Mouse (Mus musculus) R1 (cell line): ENCODE data around the gene Atp6v0d1.

Source experiments
- DNase-seq: peaks from one replicate; pipeline ENCODE4 v3.0.0-alpha.2; 2018; ENCODE audit warnings: low read depth, low spot score

Atp6v0d1 gene

DNA sequence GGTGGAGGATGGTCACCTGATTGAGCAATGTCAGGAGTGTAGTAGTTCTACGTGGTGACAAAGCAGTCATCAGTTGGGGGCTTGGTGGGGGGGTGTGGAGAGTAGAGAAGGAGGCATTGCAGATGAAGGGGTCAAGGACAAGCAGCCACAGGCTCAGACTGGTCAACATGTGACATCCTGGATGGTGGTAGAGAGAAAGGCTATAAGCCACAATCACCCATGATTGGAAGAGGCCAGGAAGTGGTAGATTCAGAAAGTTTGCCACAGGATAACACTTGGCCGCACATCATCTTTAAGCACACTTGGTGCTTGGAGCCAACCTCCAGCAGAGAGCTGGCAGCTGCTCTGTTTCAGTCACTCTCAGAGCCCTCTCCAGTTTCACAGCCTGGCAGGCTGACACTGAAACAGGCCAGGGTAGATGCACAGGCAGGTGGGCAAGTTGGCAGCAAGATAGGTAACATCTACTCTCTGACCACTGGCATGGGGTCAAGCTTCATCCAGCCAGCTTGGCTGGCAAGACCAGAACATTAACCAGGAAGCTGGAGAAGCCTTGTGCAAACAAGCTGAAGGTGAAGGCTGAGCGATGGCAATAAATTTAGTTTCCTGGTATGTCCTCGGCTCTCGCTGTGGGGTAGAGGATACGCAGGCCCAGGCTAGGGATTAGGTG lies 28.7 kb downstream of the Atp6v0d1 start:
- no peak for DNase-seq

DNA sequence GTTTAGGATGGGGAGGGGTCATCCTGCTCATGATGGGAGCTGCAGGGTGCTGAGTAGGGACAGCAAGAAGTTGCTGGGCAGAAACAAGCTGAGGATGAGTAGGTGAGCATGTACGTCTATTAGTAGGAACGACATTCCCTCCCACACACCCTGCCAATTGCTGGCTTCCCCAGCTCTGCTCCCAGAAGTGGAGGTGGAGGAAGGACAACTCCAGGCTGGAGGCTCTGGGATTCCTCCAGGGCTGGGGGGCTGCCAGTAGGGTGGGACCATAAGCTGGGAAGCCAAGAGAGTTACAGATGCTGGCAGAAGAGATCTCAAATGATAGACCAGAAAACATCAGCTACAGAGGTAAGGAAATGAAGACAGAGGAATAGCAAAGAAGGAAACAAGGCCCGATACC lies 29.3 kb downstream of the Atp6v0d1 start:
- DNase-seq: no peak

DNA sequence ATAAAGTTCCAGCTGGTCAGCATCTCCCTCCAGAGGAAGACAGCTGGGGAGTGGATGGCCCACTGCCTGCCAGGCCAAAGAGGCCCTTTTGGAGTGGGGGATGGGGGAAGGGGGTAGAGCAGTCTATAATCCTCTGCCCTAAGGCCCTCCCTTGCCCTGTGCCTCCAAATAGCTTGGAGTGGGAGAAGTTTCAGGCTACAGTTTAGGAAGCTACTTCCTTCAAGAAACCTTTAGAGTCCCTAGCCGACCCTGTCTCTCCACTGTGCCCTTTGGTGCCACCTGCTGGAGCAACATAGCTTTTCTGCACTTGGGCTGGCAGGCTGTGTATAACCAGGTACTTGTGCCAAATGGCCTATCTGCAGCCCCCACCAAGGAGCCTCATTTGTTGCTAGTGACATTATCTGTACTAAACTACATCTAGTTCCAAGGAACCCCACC lies 31.9 kb downstream of the Atp6v0d1 start:
- peak; percentile 67 for DNase-seq

DNA sequence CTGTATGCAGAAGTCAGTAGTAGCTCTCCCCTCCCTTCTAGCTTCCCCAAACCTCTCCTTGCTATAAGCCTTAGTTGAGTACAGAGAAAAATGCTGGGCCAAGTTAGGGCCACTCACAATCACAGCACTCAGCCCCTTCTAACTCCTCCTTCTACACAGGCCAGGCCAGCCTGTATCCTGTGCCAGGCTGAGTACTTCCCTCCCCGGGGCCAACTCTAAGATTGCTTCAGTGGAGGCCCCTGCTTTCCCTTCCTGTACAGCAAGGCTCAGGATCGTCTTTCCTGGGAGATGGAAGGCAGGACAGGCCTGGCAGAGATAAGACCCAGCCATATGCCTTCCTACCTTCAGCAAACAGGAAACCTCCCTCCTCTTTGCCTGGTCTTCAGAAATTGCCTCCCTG lies 32.4 kb downstream of the Atp6v0d1 start:
- DNase-seq: no peak

DNA sequence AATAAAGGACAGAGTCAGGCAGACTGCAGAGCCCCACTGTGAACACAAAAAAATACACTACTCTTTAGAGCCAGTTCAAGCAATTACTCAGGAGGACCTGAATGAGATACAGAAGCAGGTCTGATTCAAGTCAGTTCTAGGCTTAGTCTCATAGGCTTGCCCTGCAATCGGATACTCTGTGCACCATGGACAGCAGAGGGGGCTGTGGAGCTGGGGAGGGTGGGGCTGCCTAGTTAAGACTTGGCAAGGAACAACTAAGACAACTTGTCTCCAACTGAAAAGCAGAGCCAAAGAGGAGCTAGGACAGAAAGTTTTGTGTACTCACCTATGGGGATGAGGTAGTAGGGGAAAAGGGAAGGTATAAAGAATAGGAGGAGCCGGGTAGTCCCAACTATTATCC lies 34.1 kb downstream of the Atp6v0d1 start:
- DNase-seq: peak; percentile 56

DNA sequence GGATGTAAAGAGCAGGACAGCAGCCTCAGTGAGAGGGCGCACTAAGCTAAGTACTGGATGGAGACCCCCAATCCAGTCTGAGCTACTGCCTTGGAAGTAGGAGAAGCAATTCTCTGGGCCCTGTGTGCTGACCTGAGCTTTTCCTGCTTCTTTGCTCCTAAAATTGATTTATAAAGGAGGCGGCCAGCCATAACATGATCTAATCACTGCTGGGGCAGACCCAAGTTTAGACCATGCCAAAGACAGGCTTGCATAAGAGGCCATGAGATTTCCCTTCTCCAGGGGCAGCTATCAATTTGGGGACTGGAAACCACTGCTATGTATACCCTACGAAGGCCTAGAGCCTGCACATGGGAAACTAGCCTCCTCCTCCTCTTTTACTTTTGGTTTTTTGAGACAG lies 36.6 kb downstream of the Atp6v0d1 start:
- DNase-seq: no peak

DNA sequence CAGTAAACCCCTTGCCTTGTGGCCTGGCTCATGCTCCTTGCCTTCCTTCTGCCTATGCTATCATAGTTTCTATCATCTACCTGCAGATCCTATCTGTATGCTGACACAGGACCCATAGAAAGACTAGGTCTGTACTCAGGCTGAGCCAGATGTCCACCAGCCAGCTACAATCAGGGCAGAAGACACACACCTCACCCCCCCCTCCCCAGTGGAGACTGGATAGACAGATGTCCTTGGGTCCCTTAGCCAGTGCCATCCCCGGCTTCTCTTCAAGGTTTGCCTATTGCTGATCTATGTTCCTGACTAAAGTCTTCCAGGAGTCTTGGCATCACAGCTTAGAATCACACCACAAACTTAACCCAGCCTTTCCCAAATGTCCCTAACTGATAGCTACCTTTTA lies 37.6 kb downstream of the Atp6v0d1 start:
- no peak for DNase-seq

DNA sequence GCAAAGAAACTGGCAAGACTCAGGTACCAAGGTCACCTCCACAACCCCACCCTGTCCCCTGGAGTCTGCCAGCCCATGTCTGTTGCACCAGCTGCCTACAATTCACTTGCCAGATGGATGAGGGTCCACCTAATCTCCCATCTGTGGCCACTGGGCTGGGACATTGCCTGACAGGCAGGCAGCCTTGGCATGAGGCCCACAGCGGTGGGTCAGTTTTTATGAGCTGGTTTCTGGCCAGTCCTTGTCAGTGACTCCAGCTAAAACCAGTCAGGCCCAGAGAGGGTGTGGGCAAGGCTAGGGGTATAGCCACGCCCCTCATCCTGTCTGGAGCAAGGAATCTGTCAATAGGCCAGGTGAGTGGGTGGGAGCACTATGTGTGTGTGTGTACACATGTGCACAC lies 38.7 kb downstream of the Atp6v0d1 start:
- DNase-seq: no peak

DNA sequence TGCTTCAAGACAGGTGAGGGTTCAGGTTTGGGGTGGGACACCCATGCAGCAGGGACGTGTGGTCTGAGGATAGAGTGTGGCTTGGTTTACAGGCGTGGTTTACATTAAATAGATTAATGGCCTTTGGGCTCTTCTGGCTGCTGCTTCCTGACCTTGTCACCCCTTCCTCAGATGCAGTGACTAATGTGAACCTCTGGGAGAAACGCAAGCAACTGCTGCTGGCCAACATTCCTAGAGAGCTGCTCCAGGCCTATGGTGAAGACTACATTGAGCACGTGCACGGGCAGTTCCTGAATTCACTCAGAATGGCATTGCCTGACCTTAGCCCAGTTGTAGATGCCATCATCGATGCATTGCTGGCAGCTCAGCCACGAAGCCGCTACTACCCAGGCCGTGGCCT lies 43.0 kb downstream of the Atp6v0d1 start:
- DNase-seq: no peak

DNA sequence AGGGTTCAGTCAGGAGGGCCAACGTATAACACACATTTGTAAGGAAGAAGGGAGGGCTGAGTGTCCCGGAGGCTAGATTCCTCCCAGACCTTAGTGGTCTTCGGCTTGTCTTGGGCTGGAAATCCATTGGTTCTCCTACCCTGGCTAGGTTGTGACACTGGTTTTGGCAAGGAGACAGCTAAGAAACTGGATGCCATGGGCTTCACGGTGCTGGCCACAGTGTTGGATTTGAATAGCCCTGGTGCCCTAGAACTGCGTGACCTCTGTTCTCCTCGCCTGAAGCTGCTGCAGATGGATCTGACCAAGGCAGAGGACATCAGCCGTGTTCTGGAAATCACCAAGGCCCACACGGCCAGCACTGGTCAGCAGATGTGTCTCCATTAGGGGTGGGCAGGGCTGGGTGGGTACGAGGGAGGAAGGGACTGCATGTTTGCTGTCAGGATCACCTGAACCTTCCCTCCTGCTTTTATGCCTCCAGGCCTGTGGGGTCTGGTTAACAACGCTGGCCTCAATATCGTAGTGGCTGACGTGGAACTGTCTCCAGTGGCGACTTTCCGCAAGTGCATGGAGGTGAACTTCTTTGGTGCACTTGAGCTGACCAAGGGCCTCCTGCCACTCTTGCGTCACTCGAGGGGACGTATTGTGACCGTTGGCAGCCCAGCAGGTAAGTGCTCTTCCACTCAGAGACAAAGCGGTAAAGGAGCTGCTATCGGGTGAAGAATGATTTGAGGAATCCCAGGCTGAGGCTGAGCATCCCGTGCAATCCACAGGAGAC lies 43.7 kb downstream of the Atp6v0d1 start:
- DNase-seq: no peak

DNA sequence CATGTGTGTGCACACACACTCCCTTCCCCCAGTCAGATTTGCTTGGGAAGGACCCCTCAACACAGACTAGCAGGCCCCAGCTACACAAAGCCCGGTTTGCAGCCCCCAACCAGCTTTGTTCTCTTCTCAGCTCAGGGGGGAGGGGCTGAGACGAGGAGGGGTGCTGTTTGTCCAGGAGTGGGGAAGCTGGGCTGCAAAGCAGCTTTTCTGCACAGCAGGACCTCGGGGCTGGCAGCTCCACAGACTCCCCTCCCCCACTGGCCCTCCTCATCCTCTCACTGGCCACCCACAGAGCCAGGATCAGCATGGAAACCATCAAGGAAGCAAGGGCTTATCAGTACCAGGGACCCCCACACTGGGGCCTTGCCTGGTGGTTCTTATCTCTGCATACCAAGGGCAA lies 44.8 kb downstream of the Atp6v0d1 start:
- DNase-seq: no peak

DNA sequence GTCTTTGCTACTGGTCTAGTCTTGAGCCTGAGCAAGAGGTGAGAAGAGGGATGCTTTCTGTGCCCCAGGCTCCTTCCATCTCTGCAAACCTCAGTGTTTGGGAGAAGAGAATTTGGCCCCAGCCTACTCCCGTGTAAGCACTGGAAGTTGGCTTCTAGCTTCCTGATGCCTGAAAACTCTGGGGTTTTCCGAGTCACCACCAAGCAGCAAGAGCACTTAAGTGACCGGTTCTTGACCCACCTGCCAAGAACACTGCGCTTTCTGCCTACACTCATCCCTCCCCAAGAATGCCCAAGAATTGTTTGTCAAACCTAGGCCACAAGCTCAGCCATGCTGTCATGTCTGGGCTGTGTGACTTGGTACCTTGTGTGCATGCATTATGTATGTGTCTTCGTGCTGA lies 45.3 kb downstream of the Atp6v0d1 start:
- no peak for DNase-seq

DNA sequence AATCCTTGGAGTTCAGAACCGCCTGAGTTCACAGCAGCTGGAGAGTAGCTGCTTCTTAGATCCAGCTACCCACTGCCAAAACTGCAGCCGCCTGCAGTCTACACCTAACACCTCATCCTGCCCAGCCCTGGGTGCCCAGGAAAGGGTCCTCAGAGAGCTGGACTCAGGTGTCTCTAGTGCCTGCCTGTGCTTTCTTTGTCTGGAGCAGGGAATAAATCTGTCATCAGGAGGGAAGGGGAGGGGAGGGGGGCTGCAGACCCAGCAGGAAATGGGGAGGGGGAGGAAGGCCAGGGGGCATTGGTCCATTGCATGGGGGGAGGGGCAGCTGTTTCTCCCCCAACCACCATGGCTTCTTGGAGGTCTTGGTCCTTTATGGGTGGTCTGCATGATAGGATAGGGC lies 46.3 kb downstream of the Atp6v0d1 start:
- no peak for DNase-seq

DNA sequence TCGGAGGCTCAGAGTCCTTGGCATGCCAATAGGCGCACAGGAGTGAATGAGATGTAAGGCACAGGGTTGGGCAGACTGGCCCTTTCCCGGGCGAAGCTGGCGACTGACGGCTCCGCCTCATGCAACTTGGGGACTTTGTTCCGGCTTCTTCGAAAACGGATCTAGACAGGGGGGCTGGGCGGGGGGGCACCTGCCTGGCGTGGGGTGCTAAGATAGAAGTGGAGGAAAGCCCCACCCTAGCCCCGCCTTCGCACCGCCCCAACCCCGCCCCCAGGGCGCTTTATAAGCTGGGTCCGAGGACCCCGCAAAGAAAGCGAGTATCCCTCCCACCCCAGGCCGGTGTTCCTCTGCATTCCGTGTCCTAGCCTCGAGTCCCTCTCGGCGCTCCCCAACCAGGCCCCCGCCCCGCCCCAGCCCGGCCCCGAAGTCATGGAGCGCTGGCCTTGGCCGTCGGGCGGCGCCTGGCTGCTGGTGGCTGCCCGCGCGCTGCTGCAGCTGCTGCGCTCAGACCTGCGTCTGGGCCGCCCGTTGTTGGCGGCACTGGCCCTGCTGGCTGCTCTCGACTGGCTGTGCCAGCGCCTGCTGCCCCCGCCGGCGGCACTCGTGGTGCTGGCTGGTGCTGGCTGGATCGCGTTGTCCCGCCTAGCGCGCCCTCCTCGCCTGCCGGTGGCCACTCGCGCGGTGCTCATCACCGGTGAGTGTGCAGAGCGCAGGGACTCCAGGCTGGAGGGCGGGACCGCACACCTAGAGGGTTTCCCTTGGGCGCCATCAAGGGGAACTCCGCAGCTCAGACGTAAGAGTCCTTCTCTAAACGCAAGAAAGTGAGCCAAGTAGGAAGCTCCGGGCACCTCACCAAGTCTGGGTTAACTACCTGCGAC lies 47.2 kb downstream of the Atp6v0d1 start, which contains the start of gene Hsd11b2:
Gene Hsd11b2 (plus strand): TSS at position 320 of the 878 bp plus-strand sequence.
- DNase-seq: peak; percentile 65

DNA sequence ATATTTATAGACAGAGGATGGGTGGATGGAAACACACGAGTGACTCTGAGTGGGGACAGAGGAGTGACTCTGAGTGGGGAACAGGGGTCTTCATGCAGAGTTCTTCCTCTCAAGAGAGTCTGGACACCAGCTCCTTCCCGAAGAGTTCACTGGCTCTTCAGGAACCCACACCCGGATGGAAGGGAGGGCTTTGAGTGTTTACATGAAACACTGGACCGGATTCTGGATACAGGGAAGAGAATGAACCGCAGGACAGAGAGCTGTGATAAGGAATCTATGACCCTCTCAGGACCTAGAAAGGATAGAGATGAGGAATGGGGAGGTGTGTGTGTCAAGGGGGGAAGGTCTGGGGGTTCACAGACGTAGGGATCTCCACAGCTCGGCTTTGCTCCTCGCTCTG lies 48.5 kb downstream of the Atp6v0d1 start:
- DNase-seq: no peak

DNA sequence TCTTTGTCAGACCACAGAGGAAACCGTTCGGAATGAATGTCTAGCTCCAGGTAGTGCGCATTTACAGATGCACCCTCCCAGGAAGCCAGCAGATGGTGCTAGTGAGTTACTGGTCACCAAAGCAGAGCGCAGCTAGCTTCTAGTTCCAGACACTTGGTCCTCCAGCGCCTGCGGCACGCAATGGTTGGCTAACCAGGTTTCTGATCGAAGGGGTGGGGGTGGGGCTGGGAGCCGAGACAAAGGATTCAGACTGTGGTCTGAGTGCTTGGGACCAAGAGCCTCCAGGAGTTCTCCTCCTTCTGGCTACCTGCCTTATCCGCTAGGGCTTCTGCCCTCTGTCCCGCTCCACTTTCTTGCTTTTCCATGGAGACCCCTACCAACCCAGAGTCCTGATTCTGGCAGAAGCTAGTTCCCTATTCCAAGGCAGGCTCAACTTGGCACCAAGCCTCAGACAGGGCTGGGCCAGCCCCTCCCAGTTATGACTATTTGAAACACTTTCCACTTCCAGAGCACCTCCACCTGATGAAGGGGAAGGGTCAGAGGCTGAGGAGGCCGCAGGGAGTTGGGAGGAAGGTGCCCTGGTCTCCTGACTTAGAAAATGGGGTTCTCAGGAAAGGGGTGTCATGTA lies 49.7 kb downstream of the Atp6v0d1 start:
- DNase-seq: peak; percentile 95

DNA sequence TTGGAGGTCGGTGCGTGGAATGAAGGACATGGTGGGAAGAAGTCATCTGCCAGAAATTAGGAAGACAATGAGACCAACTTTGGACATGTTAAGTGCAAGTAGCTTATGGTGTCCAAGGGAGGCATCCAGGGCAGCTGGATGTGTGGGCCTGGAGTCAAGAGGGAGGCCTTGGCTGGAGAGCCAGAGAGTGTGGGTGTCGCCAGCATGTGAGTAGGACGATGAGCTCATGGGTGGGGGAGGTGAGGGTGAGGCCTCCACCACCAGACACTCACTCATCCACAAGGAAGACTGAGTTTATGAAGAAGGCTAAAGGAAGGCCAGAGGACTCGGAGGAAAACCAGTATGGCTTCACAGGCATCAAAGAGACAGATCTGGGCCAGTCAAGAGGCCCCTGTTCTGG lies 51.2 kb downstream of the Atp6v0d1 start:
- DNase-seq: no peak

DNA sequence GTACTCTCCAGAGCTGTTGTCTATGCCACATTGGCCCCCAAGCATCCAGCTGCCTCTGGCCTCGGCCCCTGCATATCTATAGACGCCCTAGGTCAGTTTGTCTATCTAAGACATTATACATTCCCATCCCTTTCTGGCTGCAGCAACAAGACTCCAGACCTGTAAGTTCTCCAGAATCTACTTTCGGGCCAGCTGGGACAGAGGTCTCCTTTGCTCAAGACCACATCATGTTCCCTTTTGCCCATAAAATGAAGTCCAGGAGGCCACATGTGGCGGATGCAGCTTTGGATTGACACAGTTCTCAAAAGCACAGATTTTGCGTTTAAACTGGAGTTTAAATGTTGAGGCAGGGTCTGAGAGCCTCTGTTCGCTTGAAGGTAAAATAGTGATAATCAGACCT lies 51.7 kb downstream of the Atp6v0d1 start:
- DNase-seq: no peak

DNA sequence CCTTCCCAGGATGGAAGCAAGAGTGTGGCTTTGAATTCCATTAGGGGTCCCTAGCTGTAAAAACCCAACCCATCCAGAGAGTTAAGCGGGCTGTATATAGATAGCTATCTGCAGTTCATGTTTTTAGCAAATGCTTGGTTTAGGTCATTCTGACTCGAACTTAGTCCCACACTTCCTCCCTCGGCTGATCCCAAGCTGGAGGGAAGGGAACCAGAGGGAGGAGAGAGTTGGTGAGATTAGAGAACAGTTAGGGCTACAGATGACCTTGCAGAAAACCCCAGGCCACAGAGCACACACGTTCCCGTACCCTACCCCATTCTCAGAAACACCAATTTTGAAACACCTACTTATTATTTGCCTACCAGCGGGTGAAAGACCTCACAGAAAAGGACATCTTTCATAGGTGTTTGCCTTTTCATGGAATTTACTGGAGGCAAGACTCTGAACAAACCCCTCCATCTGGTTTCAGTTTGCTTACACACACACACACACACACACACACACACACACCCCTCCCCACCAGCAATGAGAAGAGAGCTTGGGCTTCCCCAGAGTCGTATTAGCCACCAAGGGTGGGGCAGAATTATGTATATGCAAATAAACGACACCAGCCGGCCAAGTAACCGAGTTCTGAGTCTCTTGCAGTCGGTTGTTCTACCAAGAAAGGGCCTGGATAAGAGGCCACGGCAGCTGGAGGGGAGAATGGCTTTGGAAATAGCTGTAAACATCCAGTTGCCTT lies 55.7 kb downstream of the Atp6v0d1 start:
- DNase-seq: no peak

DNA sequence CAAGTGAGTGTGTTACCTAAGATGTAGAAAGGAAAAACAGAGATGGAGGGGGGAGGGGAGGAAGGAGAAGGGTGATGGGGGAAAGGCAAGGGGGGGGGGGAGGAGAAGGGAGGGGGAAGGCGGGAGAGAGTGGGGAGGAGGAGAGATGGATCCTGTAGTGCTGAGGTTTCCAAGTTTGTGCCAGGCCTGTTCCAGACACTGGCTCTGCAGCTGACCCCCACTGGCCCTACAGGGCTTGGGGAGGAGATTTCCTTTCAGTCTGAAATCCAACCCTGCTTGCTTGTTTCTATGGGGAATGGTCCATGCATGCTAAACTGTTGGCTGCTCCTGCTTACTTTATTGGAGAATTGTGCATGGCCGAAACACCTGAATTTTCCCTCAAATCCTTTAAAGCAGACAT lies 57.1 kb downstream of the Atp6v0d1 start:
- DNase-seq: no peak

DNA sequence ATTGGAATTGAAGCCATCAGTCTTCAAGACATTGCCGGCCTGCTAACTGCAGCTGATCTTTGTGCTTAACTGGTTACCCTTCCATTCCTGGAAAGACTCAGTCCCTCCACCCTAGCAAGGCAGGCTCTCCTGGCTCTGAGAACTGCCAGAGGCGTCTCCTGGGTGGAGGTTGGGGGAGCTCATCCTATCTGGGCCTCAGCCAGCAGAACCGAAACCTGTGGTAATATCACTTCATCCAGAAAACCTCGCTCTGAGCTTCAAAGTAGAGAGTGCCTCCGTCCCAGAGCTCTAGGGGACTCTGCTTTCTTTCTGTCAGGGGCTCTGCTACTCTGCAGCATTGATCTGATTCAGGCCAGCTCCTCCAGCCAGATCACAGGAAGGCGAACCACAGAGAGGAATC lies 58.9 kb downstream of the Atp6v0d1 start:
- DNase-seq: no peak
